Mouse (Mus musculus) stomach, embryonic 14.5 days (tissue): ENCODE data around the gene Nr1d1. TPM values are rescaled to one million over a fixed set of nuclear protein-coding genes. Genes with fewer than 3 reads are reported as not detected.

Experiments
- ATAC-seq: fragments of 200-750 bp; cut with Nextera tagmentation; 2 replicates; pipeline ENCODE4 v1.8.0; 2017; ENCODE audit warnings: low read depth, moderate TSS enrichment; ENCODE audit not compliant: insufficient number of reproducible peaks, insufficient read depth, low FRiP score
- H3K27ac ChIP-seq: fragments of 300-500 bp; sonication (generic); 2 replicates; pipeline ENCODE4 v1.5.1; 2014; ENCODE audit warnings: mild to moderate bottlenecking, low read length, moderate library complexity, mixed read lengths
- H3K27me3 ChIP-seq: fragments of 300-500 bp; sonication (generic); 2 replicates; pipeline ENCODE4 v1.6.1; 2014; ENCODE audit warnings: low read length, control low read depth, mixed read lengths; ENCODE audit not compliant: control insufficient read depth, insufficient read depth
- H3K36me3 ChIP-seq: fragments of 300-500 bp; sonication (generic); 2 replicates; pipeline ENCODE4 v1.6.1; 2014; ENCODE audit warnings: mild to moderate bottlenecking, control low read depth, low read length, moderate library complexity, mixed read lengths; ENCODE audit not compliant: control insufficient read depth, insufficient read depth
- H3K4me1 ChIP-seq: fragments of 300-500 bp; sonication (generic); 2 replicates; pipeline ENCODE4 v1.6.1; 2014; ENCODE audit warnings: low read length, control low read depth, mixed read lengths; ENCODE audit not compliant: control insufficient read depth, insufficient read depth
- H3K4me2 ChIP-seq: fragments of 300-500 bp; sonication (generic); replicated peaks from 2 replicates; pipeline ENCODE4 v1.6.1; 2014; ENCODE audit warnings: low read depth, low read length, control low read depth
- H3K4me3 ChIP-seq: fragments of 300-500 bp; sonication (generic); 2 replicates; pipeline ENCODE4 v1.5.1; 2014; ENCODE audit warnings: low read depth, low read length, control low read depth
- H3K9ac ChIP-seq: fragments of 300-500 bp; sonication (generic); replicated peaks from 2 replicates; pipeline ENCODE4 v1.6.1; 2014; ENCODE audit warnings: low read depth, mild to moderate bottlenecking, control low read depth, low read length, moderate library complexity, mixed read lengths
- H3K9me3 ChIP-seq: fragments of 300-500 bp; sonication (generic); 2 replicates; pipeline ENCODE4 v1.6.1; 2016; ENCODE audit warnings: low read depth, low read length, control low read depth; ENCODE audit not compliant: control insufficient read depth
- WGBS: fragments of 180-500 bp; shearing (Covaris S2); extraction: QIAGEN DNeasy Blood & Tissue Kit; methylation state at CpG from one replicate; pipeline ENCODE4 v1.1.7; 2014; 5-methylcytosine and 5-hydroxymethylcytosine counted together
- polyA plus RNA-seq: library from polyadenylated mRNA; unstranded; fragments of >200 nt; fragmentation: Nextera tagmentation; extraction: Ambion mirVana; gene quantifications from 2 replicates; pipeline ENCODE4 v1.2.1, GENCODE M21; 2014

Gene Nr1d1
- polyA plus RNA-seq, 1 experiment from 2014 or later = 1.7 TPM

DNA sequence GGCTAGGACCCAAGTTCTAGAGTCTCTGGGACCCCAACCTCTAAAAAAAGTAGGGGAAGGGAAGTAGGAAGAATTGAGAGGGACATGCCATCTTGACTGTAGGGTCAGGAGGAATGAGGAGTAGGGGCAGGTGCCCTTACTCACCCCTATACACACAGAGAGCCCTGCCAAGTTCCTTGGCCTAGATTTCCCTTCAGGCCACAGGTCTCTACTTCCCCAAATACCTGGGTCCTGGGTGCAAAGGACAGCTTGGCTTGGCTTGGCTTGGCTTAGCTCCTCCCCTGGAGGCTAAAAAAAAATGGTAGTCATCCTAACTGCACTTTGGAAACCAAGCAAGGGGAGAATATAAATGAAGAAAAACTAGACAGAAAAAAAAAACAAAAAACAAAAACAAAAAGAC lies 10.4 kb downstream of the Nr1d1 start:
- H3K4me1 ChIP-seq = peaks cover 39% of the 10 kb centered on the region

GRCm38 (mm10) chr11:98764091-98764490 lies 11.0 kb downstream of the Nr1d1 start:
- H3K27ac ChIP-seq = no peak overlapping the region
- H3K27me3 ChIP-seq = no peaks in the 10 kb centered on the region
- ATAC-seq = no peak
- H3K4me3 ChIP-seq = no peak overlapping the region
- H3K9ac ChIP-seq = no peak overlapping the region
- WGBS = 81% methylated on average over 18 of the region's 18 CpGs
- H3K36me3 ChIP-seq = peaks cover 54% of the 10 kb centered on the region
- H3K9me3 ChIP-seq = no peaks in the 10 kb centered on the region
- H3K4me2 ChIP-seq = no peak overlapping the region
- peaks cover 39% of the 10 kb centered on the region for H3K4me1 ChIP-seq

More for the DNA sequence above, 10.4 kb downstream of the Nr1d1 start:
- no peaks in the 10 kb centered on the region for H3K27me3 ChIP-seq
- H3K9ac ChIP-seq = no peak overlapping the region
- ATAC-seq = no peak
- H3K4me3 ChIP-seq = no peak overlapping the region
- peaks cover 60% of the 10 kb centered on the region for H3K36me3 ChIP-seq
- no peak overlapping the region for H3K4me2 ChIP-seq
- no peaks in the 10 kb centered on the region for H3K9me3 ChIP-seq
- no peak overlapping the region for H3K27ac ChIP-seq

DNA sequence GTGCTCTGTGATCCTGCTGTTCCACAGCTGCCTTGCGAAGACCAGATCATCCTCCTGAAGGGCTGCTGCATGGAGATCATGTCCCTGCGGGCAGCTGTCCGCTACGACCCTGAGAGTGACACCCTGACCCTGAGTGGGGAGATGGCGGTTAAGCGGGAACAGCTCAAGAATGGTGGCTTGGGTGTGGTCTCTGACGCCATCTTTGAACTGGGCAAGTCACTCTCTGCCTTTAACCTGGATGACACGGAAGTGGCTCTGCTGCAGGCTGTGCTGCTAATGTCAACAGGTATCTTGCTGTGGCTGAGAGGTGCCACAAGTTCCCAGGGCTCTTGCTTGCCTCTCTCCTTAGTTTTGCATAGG lies 11.7 kb downstream of the Nr1d1 start:
- Histone ChIP-seq H3K4me2 (no peak overlapping the region), H3K36me3 (peaks cover 50% of the 10 kb centered on the region), H3K9ac (no peak overlapping the region), H3K4me3 (no peak overlapping the region), H3K9me3 (no peaks in the 10 kb centered on the region), H3K27me3 (no peaks in the 10 kb centered on the region), H3K27ac (no peak overlapping the region), H3K4me1 (peaks cover 34% of the 10 kb centered on the region)
- WGBS = 79% methylated on average over 8 of the region's 8 CpGs
- no peak for ATAC-seq

- Histone ChIP-seq H3K4me1 (peaks cover 28% of the 10 kb centered on the region), H3K27me3 (no peaks in the 10 kb centered on the region), H3K9ac (no peak overlapping the region), H3K27ac (peak overlapping the region; percentile 16; the same call in 1 of the 2 replicates), H3K36me3 (peaks cover 50% of the 10 kb centered on the region), H3K4me3 (no peak overlapping the region), H3K9me3 (no peaks in the 10 kb centered on the region), H3K4me2 (no peak overlapping the region)
- ATAC-seq = no peak
- 64% methylated on average over 17 of the region's 17 CpGs for WGBS
Measured at GRCm38 (mm10) chr11:98762756-98763501, 12.2 kb downstream of the Nr1d1 start.

DNA sequence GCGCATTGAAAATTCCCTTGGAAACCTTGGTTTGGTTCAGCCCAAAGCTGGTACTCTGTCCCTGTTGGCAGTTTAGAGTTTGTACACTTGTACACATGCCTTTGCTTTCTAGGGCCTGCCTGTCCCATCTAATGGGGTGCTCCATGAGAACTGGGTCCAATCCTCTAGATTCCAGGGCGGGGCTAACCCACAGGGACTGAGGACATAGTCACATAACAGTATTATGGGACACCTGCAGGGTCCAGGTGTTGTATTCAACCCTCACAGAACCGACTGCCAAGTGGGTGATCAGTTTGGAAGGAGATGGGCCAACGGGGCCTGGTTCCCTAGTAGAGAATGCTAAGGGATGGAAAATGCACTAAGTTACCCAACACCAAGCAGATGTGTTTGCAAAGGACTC lies 13.2 kb downstream of the Nr1d1 start:
- Histone ChIP-seq H3K4me3 (no peak overlapping the region), H3K4me1 (peaks cover 19% of the 10 kb centered on the region), H3K36me3 (peaks cover 54% of the 10 kb centered on the region), H3K27me3 (no peaks in the 10 kb centered on the region), H3K9me3 (no peaks in the 10 kb centered on the region), H3K27ac (no peak overlapping the region), H3K9ac (no peak overlapping the region), H3K4me2 (no peak overlapping the region)
- ATAC-seq = no peak
- WGBS = 93% methylated on average over 4 of the region's 4 CpGs

- Histone ChIP-seq H3K27me3 (no peaks in the 10 kb centered on the region), H3K27ac (no peak overlapping the region), H3K4me2 (no peak overlapping the region), H3K9me3 (no peaks in the 10 kb centered on the region), H3K36me3 (peaks cover 39% of the 10 kb centered on the region), H3K9ac (no peak overlapping the region), H3K4me1 (peaks cover 25% of the 10 kb centered on the region), H3K4me3 (no peak overlapping the region)
- WGBS = 80% methylated on average over 12 of the region's 12 CpGs
- ATAC-seq = 0 out of 2 replicates have a peak, but pooled peaks have one; percentile 34
Measured at GRCm38 (mm10) chr11:98756711-98757110, 18.4 kb downstream of the Nr1d1 start.

DNA sequence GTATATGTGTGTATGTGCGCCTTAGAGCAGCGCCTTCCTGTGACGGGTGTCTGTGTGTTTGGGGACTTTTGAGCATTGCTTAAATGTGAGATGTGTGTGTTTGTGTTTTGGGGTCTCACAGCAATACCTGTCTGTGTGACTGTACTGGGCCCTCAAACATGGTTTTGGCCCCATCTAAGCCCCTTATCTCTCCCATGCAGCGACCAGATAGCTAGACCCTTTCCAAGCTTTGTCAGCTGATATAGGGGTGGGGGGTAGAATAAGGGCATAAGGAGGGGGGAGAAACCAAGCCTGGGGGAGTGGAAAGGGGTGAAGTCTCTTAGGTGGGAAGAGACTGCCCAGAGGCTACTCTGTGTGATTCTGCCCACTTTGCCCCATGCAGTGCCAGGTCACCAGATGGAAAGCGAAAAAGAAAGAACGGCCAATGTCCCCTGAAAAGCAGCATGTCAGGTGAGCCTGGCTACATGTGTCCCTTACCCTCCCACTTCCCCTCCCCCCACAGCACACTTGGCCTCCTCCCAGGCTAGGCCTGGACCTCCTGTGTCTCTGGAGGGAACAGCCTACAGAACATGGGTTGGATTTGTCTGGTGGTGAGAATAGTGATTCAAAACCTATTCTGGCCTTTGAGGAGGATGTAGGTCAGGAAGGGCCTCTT lies 19.3 kb downstream of the Nr1d1 start:
- Histone ChIP-seq H3K4me1 (peaks cover 34% of the 10 kb centered on the region), H3K4me2 (no peak overlapping the region), H3K4me3 (no peak overlapping the region), H3K36me3 (peaks cover 37% of the 10 kb centered on the region), H3K9ac (no peak overlapping the region), H3K27me3 (no peaks in the 10 kb centered on the region), H3K27ac (no peak overlapping the region), H3K9me3 (no peaks in the 10 kb centered on the region)
- WGBS = 97% methylated on average over 6 of the region's 6 CpGs
- ATAC-seq = no peak

GRCm38 (mm10) chr11:98754621-98755181 lies 20.4 kb downstream of the Nr1d1 start:
- H3K9me3 ChIP-seq = no peaks in the 10 kb centered on the region
- H3K4me3 ChIP-seq = no peak overlapping the region
- H3K4me2 ChIP-seq = no peak overlapping the region
- H3K4me1 ChIP-seq = peaks cover 45% of the 10 kb centered on the region
- 20% methylated on average over 7 of the region's 7 CpGs for WGBS
- no peaks in the 10 kb centered on the region for H3K27me3 ChIP-seq
- peaks cover 30% of the 10 kb centered on the region for H3K36me3 ChIP-seq
- H3K9ac ChIP-seq = no peak overlapping the region
- peak overlapping the region; percentile 10; the same call in 1 of the 2 replicates for H3K27ac ChIP-seq
- peak; percentile 33; the same call in 1 of the 2 replicates for ATAC-seq
